Mouse (Mus musculus) CD4-positive helper T cell, adult 2 months (primary cell): ENCODE data around the gene Zfp629.

Experiments
- DNase-seq: peaks from one replicate; pipeline ENCODE4 v3.0.0-alpha.2; 2012; ENCODE audit warnings: low read depth, missing footprints, low spot score

Gene Zfp629

DNA sequence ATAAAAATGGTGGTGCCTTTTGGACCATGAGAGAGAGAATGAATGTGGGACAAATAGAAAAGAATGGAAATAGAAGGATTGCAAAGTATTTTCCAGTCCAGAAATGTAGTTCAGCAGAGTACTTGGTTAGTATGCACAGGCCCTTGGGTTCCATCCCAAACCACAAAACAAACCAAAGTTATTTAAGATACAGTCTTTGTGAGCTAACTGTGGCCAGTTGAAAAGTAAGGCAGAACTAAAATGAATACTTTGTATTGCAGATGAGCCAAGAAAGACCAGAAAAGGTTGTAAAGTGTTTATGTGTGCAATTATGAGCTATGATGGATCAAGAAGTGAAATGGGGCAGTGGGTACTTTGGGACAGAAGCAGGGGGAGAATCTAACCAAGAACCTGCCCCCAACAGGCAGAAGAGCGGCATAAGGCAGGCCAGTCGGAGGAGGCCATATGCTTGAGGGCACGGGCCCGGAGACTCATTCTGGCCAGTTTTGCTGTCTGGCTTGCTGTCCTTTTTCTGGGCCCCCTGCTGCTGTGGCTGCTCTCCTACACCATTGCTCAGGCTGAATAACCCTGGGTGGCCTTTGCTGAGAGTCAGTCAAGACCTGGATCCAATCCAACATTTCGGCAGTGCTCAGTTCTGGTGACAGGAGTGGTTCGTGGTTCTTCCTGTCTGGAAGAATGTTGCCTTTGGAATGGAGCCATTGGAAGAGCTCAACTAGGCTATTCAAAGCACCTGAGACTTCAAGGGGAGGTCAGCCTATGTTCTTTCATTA lies 51.0 kb downstream of the Zfp629 start:
- no peak for DNase-seq

DNA sequence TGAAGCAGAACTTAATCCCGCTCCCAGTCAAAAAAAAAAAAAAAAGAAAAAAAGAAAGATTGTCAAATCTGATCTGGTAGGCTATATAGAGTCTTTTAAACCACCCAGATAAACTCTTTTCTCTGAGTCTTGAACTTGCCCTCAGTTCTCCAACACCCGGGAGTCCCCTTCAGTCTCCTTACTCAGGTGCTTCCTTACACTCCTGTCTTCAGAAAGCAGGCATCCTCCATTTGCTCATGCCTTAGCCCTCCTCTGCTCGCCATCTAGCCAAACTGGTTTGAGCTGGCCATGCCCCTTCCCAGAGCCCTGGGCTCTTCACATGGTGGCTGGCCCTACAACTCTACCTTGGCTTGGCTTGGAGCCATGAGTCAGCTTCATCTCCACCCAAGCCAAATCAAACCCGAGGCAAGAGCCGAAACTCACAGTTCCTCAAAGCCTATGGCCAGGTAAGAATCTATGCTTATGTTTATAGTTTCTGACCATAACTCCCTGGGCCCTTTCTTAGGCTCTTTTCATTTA lies 54.2 kb downstream of the Zfp629 start, which contains the start of gene Tmem265:
Gene Tmem265 (plus strand): TSS at position 51 of the 519 bp plus-strand sequence.
- no peak for DNase-seq

DNA sequence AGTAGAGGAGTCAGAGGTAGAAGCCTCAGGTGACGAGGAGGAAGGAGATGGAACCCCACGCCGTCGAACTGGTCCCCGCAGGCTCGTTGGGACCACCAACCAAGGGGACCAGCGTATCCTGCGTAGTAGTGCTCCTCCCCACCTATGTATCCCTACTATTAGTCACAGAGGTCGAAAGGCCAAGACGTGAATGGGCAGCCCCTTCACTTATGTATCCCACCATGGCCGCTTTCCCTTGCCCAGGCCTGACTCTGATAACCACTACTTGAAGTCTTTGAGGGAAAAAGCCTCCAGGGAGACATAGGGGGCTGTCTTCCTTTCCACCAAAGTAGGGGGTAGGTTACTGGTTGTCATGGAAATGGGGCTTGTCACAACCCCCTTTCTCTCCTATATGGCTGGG lies 55.0 kb downstream of the Zfp629 start:
- no peak for DNase-seq
